Mouse (Mus musculus): ENCODE data around the gene Il10. TPM values are rescaled to one million over a fixed set of nuclear protein-coding genes. Genes with fewer than 3 reads are reported as not detected.

Gene Il10
- polyA plus RNA-seq, 1 experiment from 2014 or later = not detected

- Histone ChIP-seq H3K9ac (ENCODE audit: low read depth, low read length) (no peak overlapping the region), H3K4me3 (ENCODE audit: low read depth, low read length) (no peak overlapping the region), H3K4me2 (ENCODE audit: low read depth, low read length) (no peak overlapping the region), H3K27me3 (replicated peaks; ENCODE audit: control insufficient read depth, insufficient read depth, low read length) (no peaks in the 10 kb centered on the region), H3K4me1 (ENCODE audit: control insufficient read depth, insufficient read depth, low read length) (no peaks in the 10 kb centered on the region; the same call in 1 of the 2 replicates), H3K27ac (replicated peaks; ENCODE audit: low read depth, low read length) (no peak overlapping the region), H3K9me3 (ENCODE audit: control insufficient read depth, low read length) (no peaks in the 10 kb centered on the region), H3K36me3 (ENCODE audit: control insufficient read depth, insufficient read depth, low read length) (peaks cover 14% of the 10 kb centered on the region)
- 85% methylated on average over 8 of the region's 8 CpGs for WGBS
- DNase-seq (ENCODE audit: low spot score) = no peak
- ATAC-seq (ENCODE audit: low read depth) = no peak
Observed at GRCm38 (mm10) chr1:131048946-131049345, 29.3 kb downstream of the Il10 start.

GRCm38 (mm10) chr1:131049361-131049806 lies 29.7 kb downstream of the Il10 start:
- ATAC-seq (ENCODE audit: low read depth) (no peak), DNase-seq (ENCODE audit: low spot score) (peak; percentile 37)
- Histone ChIP-seq H3K9ac (ENCODE audit: low read depth, low read length) (no peak overlapping the region), H3K4me1 (ENCODE audit: control insufficient read depth, insufficient read depth, low read length) (no peaks in the 10 kb centered on the region; the same call in 1 of the 2 replicates), H3K36me3 (ENCODE audit: control insufficient read depth, insufficient read depth, low read length) (peaks cover 18% of the 10 kb centered on the region), H3K27ac (replicated peaks; ENCODE audit: low read depth, low read length) (no peak overlapping the region), H3K9me3 (ENCODE audit: control insufficient read depth, low read length) (no peaks in the 10 kb centered on the region), H3K4me3 (ENCODE audit: low read depth, low read length) (no peak overlapping the region), H3K4me2 (ENCODE audit: low read depth, low read length) (no peak overlapping the region), H3K27me3 (replicated peaks; ENCODE audit: control insufficient read depth, insufficient read depth, low read length) (no peaks in the 10 kb centered on the region)
- WGBS = 72% methylated on average over 5 of the region's 5 CpGs

- DNase-seq (ENCODE audit: low spot score) (no peak), ATAC-seq (ENCODE audit: low read depth) (no peak)
- H3K4me1 ChIP-seq (ENCODE audit: control insufficient read depth, insufficient read depth, low read length) = no peaks in the 10 kb centered on the region; the same call in 1 of the 2 replicates
- H3K36me3 ChIP-seq (ENCODE audit: control insufficient read depth, insufficient read depth, low read length) = peaks cover 24% of the 10 kb centered on the region
- H3K9ac ChIP-seq (ENCODE audit: low read depth, low read length) = no peak overlapping the region
- no peak overlapping the region for H3K27ac ChIP-seq (replicated peaks; ENCODE audit: low read depth, low read length)
- H3K27me3 ChIP-seq (replicated peaks; ENCODE audit: control insufficient read depth, insufficient read depth, low read length) = no peaks in the 10 kb centered on the region
- 87% methylated on average over 5 of the region's 5 CpGs for WGBS
- no peak overlapping the region for H3K4me3 ChIP-seq (ENCODE audit: low read depth, low read length)
- no peaks in the 10 kb centered on the region for H3K9me3 ChIP-seq (ENCODE audit: control insufficient read depth, low read length)
- H3K4me2 ChIP-seq (ENCODE audit: low read depth, low read length) = no peak overlapping the region
Observed at GRCm38 (mm10) chr1:131050011-131050410, 30.4 kb downstream of the Il10 start.

- Histone ChIP-seq H3K4me3 (ENCODE audit: low read depth, low read length) (no peak overlapping the region), H3K9me3 (ENCODE audit: control insufficient read depth, low read length) (no peaks in the 10 kb centered on the region), H3K27ac (replicated peaks; ENCODE audit: low read depth, low read length) (no peak overlapping the region), H3K9ac (ENCODE audit: low read depth, low read length) (no peak overlapping the region), H3K4me1 (ENCODE audit: control insufficient read depth, insufficient read depth, low read length) (no peaks in the 10 kb centered on the region; the same call in 1 of the 2 replicates), H3K27me3 (replicated peaks; ENCODE audit: control insufficient read depth, insufficient read depth, low read length) (no peaks in the 10 kb centered on the region), H3K36me3 (ENCODE audit: control insufficient read depth, insufficient read depth, low read length) (peaks cover 30% of the 10 kb centered on the region), H3K4me2 (ENCODE audit: low read depth, low read length) (no peak overlapping the region)
- ATAC-seq (ENCODE audit: low read depth) = no peak
- 81% methylated on average over 5 of the region's 5 CpGs for WGBS
- DNase-seq (ENCODE audit: low spot score) = no peak
Observed at GRCm38 (mm10) chr1:131050617-131051016, 31.0 kb downstream of the Il10 start.

GRCm38 (mm10) chr1:131051073-131051472 lies 31.4 kb downstream of the Il10 start:
- ATAC-seq (ENCODE audit: low read depth) = peak; percentile 30; the same call in 1 of the 2 replicates

GRCm38 (mm10) chr1:131053239-131053638 lies 33.6 kb downstream of the Il10 start:
- Histone ChIP-seq H3K27me3 (replicated peaks; ENCODE audit: control insufficient read depth, insufficient read depth, low read length) (no peaks in the 10 kb centered on the region), H3K4me2 (ENCODE audit: low read depth, low read length) (no peak overlapping the region), H3K27ac (replicated peaks; ENCODE audit: low read depth, low read length) (no peak overlapping the region), H3K9ac (ENCODE audit: low read depth, low read length) (no peak overlapping the region), H3K4me1 (ENCODE audit: control insufficient read depth, insufficient read depth, low read length) (no peaks in the 10 kb centered on the region; the same call in 1 of the 2 replicates), H3K36me3 (ENCODE audit: control insufficient read depth, insufficient read depth, low read length) (peaks cover 57% of the 10 kb centered on the region), H3K9me3 (ENCODE audit: control insufficient read depth, low read length) (no peaks in the 10 kb centered on the region), H3K4me3 (ENCODE audit: low read depth, low read length) (no peak overlapping the region)
- DNase-seq (ENCODE audit: low spot score) (peak; percentile 91), ATAC-seq (ENCODE audit: low read depth) (peak; percentile 73)
- 9% methylated on average over 8 of the region's 8 CpGs for WGBS

More at GRCm38 (mm10) chr1:131051073-131051472, 31.4 kb downstream of the Il10 start:
- H3K4me3 ChIP-seq (ENCODE audit: low read depth, low read length) = no peak overlapping the region
- no peak overlapping the region for H3K27ac ChIP-seq (replicated peaks; ENCODE audit: low read depth, low read length)
- H3K9me3 ChIP-seq (ENCODE audit: control insufficient read depth, low read length) = no peaks in the 10 kb centered on the region
- 14% methylated on average over 7 of the region's 7 CpGs for WGBS
- no peaks in the 10 kb centered on the region for H3K27me3 ChIP-seq (replicated peaks; ENCODE audit: control insufficient read depth, insufficient read depth, low read length)
- DNase-seq (ENCODE audit: low spot score) = peak; percentile 42
- peaks cover 35% of the 10 kb centered on the region for H3K36me3 ChIP-seq (ENCODE audit: control insufficient read depth, insufficient read depth, low read length)
- H3K4me1 ChIP-seq (ENCODE audit: control insufficient read depth, insufficient read depth, low read length) = no peaks in the 10 kb centered on the region; the same call in 1 of the 2 replicates
- no peak overlapping the region for H3K4me2 ChIP-seq (ENCODE audit: low read depth, low read length)
- H3K9ac ChIP-seq (ENCODE audit: low read depth, low read length) = no peak overlapping the region

GRCm38 (mm10) chr1:131053656-131054055 lies 34.0 kb downstream of the Il10 start:
- Histone ChIP-seq H3K36me3 (ENCODE audit: control insufficient read depth, insufficient read depth, low read length) (peaks cover 60% of the 10 kb centered on the region), H3K4me2 (ENCODE audit: low read depth, low read length) (no peak overlapping the region), H3K9ac (ENCODE audit: low read depth, low read length) (no peak overlapping the region), H3K4me3 (ENCODE audit: low read depth, low read length) (no peak overlapping the region), H3K9me3 (ENCODE audit: control insufficient read depth, low read length) (no peaks in the 10 kb centered on the region), H3K4me1 (ENCODE audit: control insufficient read depth, insufficient read depth, low read length) (no peaks in the 10 kb centered on the region; the same call in 1 of the 2 replicates), H3K27me3 (replicated peaks; ENCODE audit: control insufficient read depth, insufficient read depth, low read length) (no peaks in the 10 kb centered on the region), H3K27ac (replicated peaks; ENCODE audit: low read depth, low read length) (no peak overlapping the region)
- ATAC-seq (ENCODE audit: low read depth) (no peak), DNase-seq (ENCODE audit: low spot score) (no peak)
- WGBS = 55% methylated on average over 4 of the region's 4 CpGs

- WGBS = 64% methylated on average over 3 of the region's 4 CpGs
- no peak overlapping the region for H3K9ac ChIP-seq (ENCODE audit: low read depth, low read length)
- no peak overlapping the region for H3K4me2 ChIP-seq (ENCODE audit: low read depth, low read length)
- H3K27me3 ChIP-seq (replicated peaks; ENCODE audit: control insufficient read depth, insufficient read depth, low read length) = no peaks in the 10 kb centered on the region
- no peak overlapping the region for H3K4me3 ChIP-seq (ENCODE audit: low read depth, low read length)
- peaks cover 60% of the 10 kb centered on the region for H3K36me3 ChIP-seq (ENCODE audit: control insufficient read depth, insufficient read depth, low read length)
- H3K27ac ChIP-seq (replicated peaks; ENCODE audit: low read depth, low read length) = no peak overlapping the region
- ATAC-seq (ENCODE audit: low read depth) (no peak), DNase-seq (ENCODE audit: low spot score) (no peak)
- H3K4me1 ChIP-seq (ENCODE audit: control insufficient read depth, insufficient read depth, low read length) = no peaks in the 10 kb centered on the region; the same call in 1 of the 2 replicates
- H3K9me3 ChIP-seq (ENCODE audit: control insufficient read depth, low read length) = no peaks in the 10 kb centered on the region
Observed at GRCm38 (mm10) chr1:131054251-131054650, 34.6 kb downstream of the Il10 start.

- DNase-seq (ENCODE audit: low spot score) = no peak
- Histone ChIP-seq H3K9ac (ENCODE audit: low read depth, low read length) (no peak overlapping the region), H3K27me3 (replicated peaks; ENCODE audit: control insufficient read depth, insufficient read depth, low read length) (no peaks in the 10 kb centered on the region), H3K9me3 (ENCODE audit: control insufficient read depth, low read length) (no peaks in the 10 kb centered on the region), H3K36me3 (ENCODE audit: control insufficient read depth, insufficient read depth, low read length) (peaks cover 51% of the 10 kb centered on the region), H3K4me3 (ENCODE audit: low read depth, low read length) (no peak overlapping the region), H3K4me2 (ENCODE audit: low read depth, low read length) (no peak overlapping the region), H3K4me1 (ENCODE audit: control insufficient read depth, insufficient read depth, low read length) (peaks cover under 1% of the 10 kb centered on the region; the same call in 1 of the 2 replicates), H3K27ac (replicated peaks; ENCODE audit: low read depth, low read length) (no peak overlapping the region)
- 72% methylated on average over 7 of the region's 7 CpGs for WGBS
- no peak for ATAC-seq (ENCODE audit: low read depth)
Observed at GRCm38 (mm10) chr1:131058431-131058830, 38.8 kb downstream of the Il10 start.
